Mouse (Mus musculus) right cerebral cortex, postnatal 14 days (tissue): Measurements from ENCODE around the gene Dppa3.
"Not testable (repeated sequence)": the region's sequence is repeated elsewhere in the genome, so short reads cannot be mapped to it uniquely, and the experiment has no call there.

ENCODE experiments used
- DNase-seq: peaks from one replicate; pipeline ENCODE4 v3.0.0; 2022

The Dppa3 gene

DNA sequence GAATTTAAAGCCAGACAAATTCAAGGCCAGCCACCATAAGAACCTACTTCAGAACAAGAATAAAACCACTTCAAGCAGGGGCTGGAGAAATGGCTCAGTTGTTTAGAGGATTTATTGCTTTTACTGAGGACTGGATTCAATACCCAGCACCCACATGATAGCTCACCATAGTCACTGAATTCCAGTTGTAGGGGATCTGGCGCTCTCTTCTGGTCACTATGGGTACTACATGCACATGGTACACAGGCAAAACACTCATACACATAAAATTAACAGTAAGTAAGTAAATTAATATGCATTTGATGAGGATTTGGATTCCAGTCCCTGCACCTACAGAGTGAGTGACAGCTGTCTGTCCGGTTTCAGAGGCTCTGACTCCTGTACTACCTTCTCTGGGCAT is 12.2 kb upstream of the Dppa3 start:
- DNase-seq, result no peak

DNA sequence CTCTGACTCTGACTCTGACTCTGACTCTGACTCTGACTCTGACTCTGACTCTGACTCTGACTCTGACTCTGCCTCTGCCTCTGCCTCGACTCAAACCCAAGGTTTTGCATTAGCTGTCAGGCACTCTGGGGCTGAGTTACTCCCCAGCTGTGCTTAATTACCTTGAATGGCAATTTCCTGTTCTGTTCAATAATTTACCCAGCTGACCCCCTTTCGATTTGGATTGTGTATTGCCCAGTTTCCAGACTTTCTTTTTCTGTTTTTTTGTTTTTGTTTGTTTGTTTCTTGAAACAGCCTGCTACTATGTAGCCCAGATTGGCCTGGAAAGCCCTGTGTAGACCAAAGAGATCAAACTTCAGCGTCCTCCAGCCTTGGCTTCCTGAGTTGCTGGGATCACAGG is 10.2 kb upstream of the Dppa3 start:
- no peak for DNase-seq

DNA sequence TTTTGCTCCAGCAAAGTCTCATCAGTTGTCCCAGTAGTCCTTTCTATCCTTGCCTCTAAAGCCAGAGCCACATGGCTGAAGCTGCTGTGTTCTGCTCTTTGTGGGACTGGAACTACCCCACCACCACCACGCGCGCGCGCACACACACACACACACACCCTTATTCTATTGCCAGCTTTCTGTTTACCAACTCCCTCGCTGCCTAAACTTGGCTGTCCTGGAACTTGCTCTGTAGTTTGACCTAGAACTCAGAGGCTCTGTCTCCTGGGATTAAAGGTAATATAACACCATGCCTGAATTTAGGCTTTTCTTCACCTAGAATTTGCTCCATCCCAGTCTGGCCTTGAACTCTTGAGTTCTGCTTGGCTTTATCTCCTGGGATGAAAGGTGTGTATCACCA is 5.1 kb upstream of the Dppa3 start:
- DNase-seq, result no peak

DNA sequence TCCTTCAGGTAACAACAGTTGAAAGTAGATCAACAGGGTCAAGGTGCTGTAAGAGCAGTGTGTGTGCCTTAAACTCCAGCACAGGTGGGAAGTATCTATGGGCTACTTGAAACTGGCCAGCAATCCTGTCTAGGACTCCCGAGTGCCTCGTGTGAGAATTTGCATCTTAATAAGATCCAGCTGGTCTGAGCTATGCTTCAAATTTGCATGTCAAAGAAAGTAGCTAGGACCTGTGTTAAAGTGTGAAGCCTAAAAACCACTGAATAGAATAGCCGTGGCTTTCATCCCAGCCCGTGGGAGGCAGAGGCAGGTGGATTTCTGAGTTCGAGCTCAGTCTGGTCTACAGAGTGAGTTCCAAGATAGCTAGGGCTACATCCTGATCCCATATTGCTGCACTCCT is 1.7 kb upstream of the Dppa3 start:
- DNase-seq, result no peak

DNA sequence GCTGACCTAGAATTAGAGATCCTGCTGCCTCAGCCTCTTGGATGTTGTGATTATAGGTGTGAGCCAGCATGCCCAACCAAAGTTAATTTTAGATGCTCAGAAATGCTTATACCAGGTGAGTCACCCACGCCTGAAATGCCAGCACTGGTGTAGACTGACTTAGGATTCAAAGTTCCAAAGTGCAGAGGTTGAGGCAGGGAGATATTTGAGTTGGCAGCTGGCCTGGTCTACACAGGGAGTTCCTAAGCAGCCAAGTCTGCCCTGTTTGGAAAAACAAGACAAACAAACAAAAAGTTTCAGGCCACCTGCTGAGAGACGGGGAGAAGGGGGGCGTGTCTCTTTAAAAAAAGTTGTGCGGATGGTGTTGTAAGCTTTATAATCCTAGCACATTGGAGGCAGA is 1.1 kb upstream of the Dppa3 start:
- DNase-seq, result no peak

DNA sequence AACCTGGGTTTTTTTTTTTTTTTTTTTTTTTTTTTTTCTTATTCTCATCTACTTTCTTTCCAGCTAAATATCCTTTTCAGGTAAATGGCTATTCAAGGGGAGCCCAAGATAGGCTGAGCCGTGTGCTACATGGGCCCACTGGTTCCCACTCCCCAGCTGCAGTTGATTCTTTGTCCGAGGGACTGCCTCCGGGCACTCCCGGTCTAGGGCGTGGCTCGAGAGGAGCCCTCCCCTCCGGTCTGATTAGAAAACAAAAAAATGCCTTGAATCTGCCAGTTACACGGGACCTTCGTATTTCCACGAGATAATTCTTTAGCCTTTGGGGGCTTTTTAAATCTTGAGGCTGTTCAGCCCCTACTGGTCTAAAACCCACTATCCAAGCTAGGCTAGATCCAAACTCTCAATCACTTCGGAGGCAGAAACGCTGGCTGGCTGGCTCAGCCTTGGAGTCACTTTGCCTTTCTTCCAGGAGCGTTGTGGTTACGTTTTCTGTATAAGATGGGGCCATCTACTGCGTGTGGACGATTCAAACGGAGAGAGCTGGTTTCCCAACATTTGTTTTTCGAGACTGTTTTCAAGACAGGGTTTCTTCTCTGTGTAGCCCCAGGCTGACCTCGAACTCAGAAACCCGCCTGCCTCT is 1.4 kb downstream of the Dppa3 start:
- no peak for DNase-seq

DNA sequence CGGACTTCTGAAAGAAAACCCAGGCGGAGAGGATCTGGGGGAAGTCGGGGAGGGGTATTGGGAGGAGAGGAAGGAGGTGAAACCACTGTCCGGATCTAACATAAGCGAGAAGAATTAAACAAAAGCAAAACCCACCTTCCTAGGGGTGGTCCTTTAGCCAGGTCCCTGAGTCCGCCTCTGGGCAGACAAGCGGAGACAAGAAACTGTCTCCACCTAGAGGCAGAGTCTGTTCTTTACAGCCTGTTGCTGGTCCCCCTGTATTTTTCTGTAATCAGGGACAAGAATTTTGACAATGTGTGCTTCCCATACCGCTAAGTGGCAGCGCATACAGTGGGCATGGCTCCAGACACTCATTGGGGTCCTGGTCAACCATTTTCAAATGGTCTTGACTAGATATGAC is 7.2 kb downstream of the Dppa3 start:
- DNase-seq, result peak; percentile 5

DNA sequence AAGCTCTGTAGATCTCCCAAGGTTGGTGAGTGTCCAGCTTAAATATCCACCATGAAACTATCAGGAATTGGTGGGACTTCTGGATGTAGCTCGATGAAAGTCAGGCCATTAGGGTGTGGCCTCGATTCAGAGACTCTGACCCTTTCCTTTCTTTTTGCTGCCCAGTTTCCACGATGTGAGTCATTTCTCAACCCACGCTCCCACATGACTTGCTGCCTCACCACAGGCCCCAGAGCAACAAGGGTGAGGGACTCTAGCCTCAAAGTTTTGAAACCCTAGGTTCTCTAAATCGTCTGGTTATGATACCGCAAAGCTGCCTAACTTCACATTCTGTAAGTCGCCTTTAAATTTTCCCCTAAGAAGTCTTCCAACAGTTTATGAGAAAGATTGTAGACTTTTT is 9.1 kb downstream of the Dppa3 start:
- DNase-seq, result no peak

DNA sequence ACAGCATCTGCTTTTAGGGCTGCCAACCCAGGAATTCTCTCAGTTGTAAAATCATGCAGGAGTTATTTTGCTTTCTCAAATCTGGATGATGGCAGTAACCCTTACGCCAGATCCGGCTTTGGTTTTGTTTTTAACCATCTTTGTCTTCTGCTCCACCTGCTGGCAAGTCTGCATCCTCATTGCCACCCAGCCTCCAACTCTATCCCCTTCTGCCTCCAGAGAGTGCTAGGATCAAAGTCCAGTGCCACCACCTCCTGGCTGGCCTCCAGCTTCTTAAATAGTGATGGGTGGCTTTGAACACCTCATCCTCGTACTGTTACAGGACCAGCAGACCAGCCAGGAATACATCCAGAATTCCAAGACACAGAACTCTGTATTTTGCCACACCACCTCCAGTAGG is 10.5 kb downstream of the Dppa3 start:
- DNase-seq, result no peak

DNA sequence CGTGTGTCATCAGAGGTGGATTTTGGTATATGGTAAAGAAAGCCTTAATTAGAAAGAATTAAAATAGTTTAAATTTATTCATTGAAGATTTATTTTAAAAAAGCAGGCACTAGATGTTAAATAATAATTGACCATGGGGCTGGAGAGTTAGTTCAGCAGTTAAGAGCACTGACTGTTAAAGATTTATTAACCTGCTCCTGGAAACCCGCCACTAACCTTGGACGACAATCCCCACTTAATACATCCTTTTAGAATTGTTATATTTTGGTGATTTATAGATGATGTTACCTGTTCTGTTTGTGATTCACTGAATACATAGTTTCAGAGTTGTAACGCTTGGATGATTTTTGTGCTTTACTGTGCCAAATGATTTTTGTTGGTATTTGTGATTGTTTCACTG is 11.4 kb downstream of the Dppa3 start:
- not testable (repeated sequence) for DNase-seq

DNA sequence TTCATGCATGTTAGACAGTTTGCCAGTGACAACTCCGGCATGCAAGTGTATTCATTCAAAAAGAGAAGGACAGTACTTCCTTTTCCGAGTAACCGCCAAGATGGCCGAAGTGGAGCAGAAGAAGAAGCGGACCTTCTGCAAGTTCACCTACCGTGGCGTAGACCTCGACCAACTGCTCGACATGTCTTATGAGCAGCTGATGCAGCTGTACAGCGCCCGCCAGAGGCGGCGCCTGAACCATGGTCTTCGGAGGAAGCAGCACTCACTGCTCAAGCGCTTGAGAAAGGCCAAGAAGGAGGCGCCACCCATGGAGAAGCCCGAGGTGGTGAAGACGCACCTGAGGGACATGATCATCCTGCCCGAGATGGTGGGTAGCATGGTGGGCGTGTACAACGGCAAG is 18.0 kb downstream of the Dppa3 start:
- not testable (repeated sequence) for DNase-seq

DNA sequence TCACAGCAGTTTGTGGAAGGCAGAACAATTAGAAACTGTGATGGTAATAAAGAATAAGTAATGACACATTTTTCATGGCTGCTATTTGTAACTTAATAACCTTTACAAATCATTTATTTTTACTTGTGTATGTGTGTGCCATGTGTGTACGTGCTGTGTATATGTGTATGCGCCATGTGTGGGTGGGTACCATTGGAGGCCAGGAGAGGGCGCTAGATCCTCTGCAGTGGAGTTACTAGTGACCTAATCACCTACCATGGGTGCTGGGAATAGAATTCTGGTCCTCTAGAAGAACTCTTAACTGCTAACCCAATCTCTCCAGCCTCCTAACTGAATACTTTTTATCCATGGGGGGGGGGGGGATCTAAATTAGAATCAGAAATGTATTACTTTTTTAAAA is 23.7 kb downstream of the Dppa3 start:
- no peak for DNase-seq

DNA sequence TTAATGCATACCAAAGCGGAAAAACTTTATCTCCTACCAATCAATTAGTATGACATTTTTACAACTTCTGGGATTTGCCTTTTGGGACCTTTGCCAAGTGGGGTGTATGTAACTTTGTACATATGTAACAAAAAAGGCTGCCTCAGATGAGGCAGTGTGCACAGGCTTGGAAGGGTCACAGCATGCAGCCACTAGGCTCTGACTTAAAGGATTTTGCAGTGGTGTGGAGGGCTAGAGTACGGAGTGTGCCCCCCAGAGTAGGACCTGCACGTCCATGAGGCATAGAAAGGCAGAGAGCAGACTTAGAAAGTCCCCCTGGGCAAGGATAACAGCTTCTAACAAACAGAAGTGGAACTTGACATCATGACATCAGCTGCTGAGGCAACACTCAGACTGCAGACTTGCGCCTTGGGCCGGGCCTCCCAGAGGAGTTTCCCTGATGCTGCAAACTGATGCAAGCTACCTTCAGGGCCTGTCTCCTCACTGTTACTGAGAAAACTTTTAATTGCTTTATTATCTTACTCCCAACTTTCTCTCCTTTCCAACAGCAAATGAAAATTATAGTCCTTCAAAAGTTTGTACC is 24.3 kb downstream of the Dppa3 start:
- no peak for DNase-seq

DNA sequence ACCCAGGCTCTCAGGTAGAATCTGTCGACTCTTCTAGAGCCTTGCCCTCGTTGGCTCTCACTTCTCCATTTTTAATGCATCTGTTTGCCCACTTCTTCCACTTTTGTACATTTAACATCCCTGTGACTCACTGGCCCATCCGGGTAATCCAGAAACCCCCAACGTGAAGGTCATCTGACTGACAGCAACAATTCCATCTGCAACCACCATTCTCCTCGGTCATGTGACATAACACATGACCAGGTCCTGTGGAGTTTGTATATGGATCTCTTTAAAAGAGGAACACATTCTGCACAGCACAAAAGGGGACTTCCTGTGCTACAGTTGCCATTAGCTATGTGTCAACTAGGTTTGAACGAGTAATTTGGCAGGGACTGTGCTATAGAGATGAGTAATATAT is 28.1 kb downstream of the Dppa3 start:
- DNase-seq, result no peak

DNA sequence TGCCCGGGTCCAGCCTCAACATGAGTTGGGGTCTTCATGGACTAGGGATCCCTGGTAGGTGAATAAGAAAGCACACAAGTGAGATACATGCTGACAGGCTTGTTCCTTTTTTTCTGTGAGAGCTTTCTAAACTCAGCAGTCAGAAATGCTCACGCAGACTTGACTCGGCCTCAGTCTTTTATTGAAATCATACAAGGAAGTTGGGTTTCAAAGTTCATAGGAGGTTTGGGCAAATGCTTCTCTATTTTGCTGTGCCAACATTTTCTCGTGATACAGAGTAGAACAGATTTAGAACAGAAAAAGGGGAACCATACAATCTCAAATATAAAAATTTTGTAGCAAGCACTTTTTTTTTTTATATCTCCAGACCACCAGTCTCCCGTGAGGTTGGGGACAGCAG is 31.4 kb downstream of the Dppa3 start:
- no peak for DNase-seq

DNA sequence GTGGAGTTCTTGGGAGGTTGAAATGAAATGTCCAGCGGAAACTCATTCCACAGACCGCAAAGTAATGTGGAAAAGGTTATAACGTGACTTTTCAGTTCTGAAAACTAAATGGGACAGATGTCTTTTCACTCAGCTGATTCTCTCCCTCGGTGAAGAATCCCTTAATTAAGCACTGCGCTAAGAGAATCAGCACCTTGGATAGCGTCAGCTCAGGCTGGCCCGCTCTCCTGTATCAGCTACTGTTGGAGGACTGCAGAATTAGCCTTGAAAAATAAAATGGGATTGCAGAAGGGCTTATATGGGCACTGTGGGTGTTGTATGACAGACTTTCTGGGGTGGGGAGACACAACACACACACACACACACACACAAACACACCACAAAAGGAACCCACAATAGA is 33.4 kb downstream of the Dppa3 start:
- DNase-seq, result no peak

DNA sequence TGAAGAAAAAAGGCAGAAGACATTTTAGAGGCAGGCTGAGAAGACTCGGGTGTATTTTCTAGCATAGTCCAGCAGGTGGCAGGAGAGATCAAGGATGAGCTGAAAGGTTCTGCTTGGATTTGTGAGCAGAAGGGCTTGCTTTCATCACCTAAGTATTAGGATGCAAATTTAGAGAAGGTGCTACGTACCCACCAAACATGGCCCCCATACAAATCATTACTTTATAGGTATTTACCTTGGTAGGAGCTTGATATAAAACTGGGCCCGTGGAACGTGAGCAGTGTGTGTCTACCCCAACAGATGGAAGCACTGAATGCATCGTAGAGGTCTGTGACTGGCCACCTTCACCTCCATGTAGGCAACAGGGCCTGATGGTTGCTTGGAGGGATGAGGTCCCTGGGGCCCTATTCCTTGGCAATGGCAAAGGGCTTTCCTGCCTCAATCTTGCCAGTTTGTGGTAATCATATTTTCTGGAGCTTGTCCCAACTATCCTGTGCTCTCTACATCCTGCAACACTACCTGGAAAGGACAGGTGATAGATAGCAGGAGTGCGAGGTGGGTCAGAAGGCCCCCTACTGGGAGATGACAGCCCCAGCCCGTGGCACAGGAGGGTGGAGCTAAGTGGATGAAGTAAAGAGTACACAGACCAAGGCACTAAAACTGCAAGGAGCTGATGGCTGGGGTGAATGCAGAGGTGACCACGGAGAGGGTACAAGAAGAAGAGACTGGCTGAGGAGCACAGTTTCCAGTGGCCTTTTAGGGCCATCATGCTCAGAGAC is 34.6 kb downstream of the Dppa3 start:
- peak; percentile 34 for DNase-seq

DNA sequence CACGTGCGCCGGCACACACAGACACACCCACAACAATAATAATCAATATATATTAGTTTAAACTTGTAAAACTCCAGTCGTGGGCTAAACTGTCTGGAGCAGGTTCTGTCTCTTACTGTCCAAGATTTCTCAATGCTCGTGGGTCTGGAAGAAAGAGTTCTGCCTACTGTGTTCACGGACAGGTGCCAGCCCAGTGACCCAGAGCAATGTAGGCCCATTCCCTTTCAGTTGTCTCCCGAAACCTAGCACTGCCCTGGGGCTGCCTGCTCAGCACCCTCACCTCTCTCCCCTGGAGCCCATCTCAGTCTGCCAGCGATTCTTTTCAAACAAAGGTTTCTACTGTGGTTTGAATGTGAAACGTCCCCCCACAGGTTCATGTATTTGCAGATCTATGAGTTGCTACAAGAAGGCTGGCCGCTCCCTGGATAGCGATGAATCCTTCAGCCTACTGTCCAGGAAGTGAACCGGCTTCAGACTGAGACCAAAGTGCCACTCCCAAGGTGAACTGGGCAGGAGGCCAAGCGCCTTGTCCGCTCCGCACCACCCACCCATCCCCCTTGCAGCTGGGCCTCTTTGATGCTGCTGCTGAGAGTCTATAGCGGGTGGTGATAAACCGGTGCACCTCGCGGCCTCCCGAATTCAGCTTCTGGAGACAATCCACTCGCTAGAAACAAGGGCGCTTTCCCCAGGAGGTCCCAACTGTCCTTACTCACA is 36.5 kb downstream of the Dppa3 start:
- DNase-seq, result no peak

DNA sequence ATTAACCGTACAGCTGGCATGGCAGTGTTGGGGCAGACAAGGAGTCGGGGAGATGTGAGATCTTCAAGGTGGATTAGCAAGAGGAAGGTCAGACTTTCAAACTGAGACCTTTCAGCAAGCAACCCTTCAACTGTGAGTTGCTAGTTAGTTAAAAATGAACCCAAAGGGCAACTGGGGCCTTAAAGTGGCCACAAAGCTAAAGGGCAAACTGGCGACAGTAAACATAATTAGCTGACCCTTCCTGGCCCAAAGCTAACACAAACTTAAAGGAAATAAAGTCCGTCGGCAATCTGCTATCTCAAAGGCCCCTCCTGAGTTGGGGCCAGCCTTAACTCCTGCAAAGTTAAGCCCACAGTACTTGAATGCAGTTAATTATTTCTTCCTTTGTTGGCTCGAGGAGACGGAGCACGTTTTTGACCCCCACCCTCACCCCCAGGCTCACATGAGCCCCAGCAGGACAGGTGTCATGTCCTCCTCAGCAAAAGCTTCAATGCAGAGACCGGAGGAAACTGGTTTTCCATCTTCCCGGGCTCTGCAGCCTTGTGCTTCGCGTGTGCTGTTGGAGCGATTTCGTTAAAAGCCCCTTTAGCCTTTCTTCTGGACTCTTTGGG is 37.5 kb downstream of the Dppa3 start:
- no peak for DNase-seq

DNA sequence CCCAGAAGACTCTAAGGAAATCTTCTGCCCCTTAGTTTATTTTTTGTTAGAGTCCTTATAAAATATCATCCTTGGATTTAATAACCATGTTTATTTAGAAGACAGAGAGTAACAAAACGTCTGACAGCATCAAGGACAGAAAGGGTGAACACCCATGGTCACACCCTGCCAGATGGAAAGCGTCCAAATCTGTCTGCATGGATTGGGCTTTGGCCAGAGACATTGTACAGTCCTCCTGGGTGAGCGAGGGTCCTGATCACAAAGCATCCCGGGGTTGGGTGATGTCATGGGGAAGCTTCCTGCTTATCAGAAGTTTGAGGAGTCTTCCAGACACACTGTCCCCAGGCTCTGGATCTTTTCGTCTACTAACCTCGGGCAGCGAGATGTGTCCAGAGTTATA is 39.7 kb downstream of the Dppa3 start:
- DNase-seq, result no peak

DNA sequence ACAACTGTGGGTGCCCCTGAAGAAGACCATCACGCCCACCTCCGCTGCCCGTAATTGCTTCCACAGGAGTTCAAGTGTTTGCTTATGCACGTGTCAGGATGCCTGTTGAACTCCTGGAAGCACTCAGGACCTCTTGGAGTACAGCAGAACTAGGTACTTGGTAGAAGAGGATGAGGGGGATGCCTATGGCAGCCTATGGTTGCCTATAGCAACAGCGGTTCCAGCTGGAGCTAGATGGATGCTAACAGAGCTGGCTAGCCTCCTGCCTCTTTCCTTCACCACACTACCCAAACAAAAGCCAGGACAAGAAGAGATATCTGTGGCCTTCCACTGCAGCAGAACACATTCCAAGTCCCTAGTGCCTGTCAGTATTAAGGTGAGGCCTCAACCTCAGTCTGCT is 41.5 kb downstream of the Dppa3 start:
- no peak for DNase-seq

DNA sequence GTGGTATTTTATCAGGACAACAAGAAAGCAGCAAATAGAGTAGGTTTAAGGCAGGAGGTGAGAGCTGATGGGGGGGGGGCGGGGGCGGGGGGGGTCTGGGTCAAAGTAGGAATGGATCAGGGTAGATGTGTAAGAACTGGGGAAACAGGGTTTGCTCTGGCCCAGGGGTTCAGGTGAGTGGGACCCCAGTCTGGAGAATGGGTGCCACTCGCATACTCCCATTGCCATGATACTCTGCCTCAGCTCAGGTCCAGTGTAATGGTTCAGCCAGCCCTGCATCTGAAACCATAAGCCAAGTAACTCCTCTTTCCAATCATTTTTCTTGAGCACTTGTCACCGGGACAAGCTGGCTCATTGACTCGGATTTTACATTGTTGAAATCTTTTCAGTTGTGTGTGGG is 42.6 kb downstream of the Dppa3 start:
- no peak for DNase-seq

DNA sequence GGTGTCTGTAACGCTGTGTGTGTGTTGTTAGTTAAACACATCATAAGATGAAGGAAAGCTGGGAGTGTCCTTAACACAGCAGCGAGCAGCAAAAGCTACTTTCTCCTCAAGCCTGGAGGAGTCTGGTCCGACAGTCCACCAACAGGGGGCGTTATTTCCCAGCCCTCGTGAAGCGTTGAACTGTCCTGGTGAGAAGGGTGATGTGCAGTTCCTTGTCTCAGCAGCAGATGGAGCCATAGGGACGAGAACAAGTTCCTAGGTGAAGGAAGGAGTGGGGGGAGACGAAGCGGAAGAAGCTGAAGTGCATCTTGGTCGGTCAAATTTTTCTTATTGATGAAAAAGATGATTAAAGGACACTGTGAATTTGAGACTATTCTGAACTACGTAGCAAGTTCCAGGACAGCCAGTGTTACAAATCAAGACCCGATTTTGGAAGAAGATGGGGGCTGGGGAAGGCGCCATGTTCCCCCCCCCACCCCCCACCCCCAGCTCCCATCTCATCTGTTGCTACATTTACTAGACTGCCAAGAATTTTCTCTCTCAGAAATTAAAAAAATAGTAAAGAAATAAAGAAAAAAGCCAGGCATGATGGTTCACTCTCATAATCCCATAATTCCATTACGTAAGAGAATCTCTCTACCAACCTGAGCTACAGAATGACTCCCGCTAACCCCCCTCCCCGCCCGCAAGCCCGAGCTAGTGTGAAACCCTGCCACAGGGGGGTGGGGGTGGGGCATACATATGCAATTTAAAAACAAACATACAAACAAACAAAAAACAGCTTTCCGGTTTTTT is 43.4 kb downstream of the Dppa3 start:
- peak; percentile 99 for DNase-seq
